Mouse (Mus musculus): ENCODE results near the gene Klhl22. TPM values are rescaled to one million over a fixed set of nuclear protein-coding genes. Genes with fewer than 3 reads are reported as not detected.
A peak's percentile ranks its signal among the peaks of the same experiment; 100 is the strongest.
"Not testable (repeated sequence)": the region's sequence is repeated elsewhere in the genome, so short reads cannot be mapped to it uniquely, and the experiment has no call there.

Gene Klhl22
- polyA plus RNA-seq, 1 experiment = 107 TPM

GRCm38 (mm10) chr16:17734872-17735271 is 24.5 kb upstream of the Klhl22 start:
- not testable (repeated sequence) for H3K36me3 ChIP-seq (ENCODE audit: control insufficient read depth, insufficient read depth); H3K4me2 ChIP-seq (ENCODE audit: low read depth); H3ac ChIP-seq (ENCODE audit: control insufficient read depth, insufficient read length); H3K27me3 ChIP-seq (ENCODE audit: control insufficient read depth, insufficient read depth, insufficient read length); H3K4me3 ChIP-seq; H3K79me2 ChIP-seq (ENCODE audit: control insufficient read depth, insufficient read depth)
- peak in 2 of 3 experiments; percentile 60 to 73 for TF ChIP-seq MYOD1 (IDR thresholded peaks at IDR 0.05; ENCODE audit: control insufficient read depth in 1 of 3, insufficient read length in 2 of 3, low read depth in 2 of 3)
- TF ChIP-seq MYOG (IDR thresholded peaks at IDR 0.05; ENCODE audit: control insufficient read depth in 1 of 3, insufficient read depth in 1 of 3, insufficient read length in 2 of 3, low read depth in 2 of 3) = peak in 2 of 3 experiments; percentile 60 to 74

- Histone ChIP-seq H3ac (ENCODE audit: control insufficient read depth, insufficient read length) (no peak overlapping the region), H3K27me3 (ENCODE audit: control insufficient read depth, insufficient read depth, insufficient read length) (no peaks in the 10 kb centered on the region), H3K4me2 (ENCODE audit: low read depth) (no peak overlapping the region), H3K79me2 (ENCODE audit: control insufficient read depth, insufficient read depth) (no peaks in the 10 kb centered on the region), H3K36me3 (ENCODE audit: control insufficient read depth, insufficient read depth) (no peaks in the 10 kb centered on the region), H3K4me3 (no peak overlapping the region)
- TF ChIP-seq CEBPB (IDR thresholded peaks at IDR 0.05; ENCODE audit: insufficient read depth, poor library complexity, severe bottlenecking) = no peak
- TF ChIP-seq MYOG (IDR thresholded peaks at IDR 0.05; ENCODE audit: control insufficient read depth in 1 of 3, insufficient read depth in 1 of 3, insufficient read length in 2 of 3, low read depth in 2 of 3) = peak in 2 of 3 experiments; percentile 22 to 58
- peak in 2 of 3 experiments; percentile 20 to 54 for TF ChIP-seq MYOD1 (IDR thresholded peaks at IDR 0.05; ENCODE audit: control insufficient read depth in 1 of 3, insufficient read length in 2 of 3, low read depth in 2 of 3)
These were observed 23.3 kb upstream of the Klhl22 start for GRCm38 (mm10) chr16:17736156-17736555.

GRCm38 (mm10) chr16:17740080-17740479 is 19.3 kb upstream of the Klhl22 start:
- H3K27me3 ChIP-seq (ENCODE audit: control insufficient read depth, insufficient read depth, insufficient read length) = no peaks in the 10 kb centered on the region
- H3K36me3 ChIP-seq (ENCODE audit: control insufficient read depth, insufficient read depth) = no peaks in the 10 kb centered on the region
- TF ChIP-seq POLR2A (IDR thresholded peaks at IDR 0.05; ENCODE audit: insufficient read length, low read depth) (no peak), POLR2AphosphoS2 (IDR thresholded peaks at IDR 0.05; ENCODE audit: insufficient read length, low read depth) (no peak), MYOD1 (IDR thresholded peaks at IDR 0.05; ENCODE audit: control insufficient read depth in 1 of 3, insufficient read length in 2 of 3, low read depth in 2 of 3) (peak in 2 of 3 experiments; percentile 46 to 50), CEBPB (IDR thresholded peaks at IDR 0.05; ENCODE audit: insufficient read depth, poor library complexity, severe bottlenecking) (0 out of 2 replicates have a peak, but pooled peaks have one; percentile 21), TCF3 (IDR thresholded peaks at IDR 0.05; ENCODE audit: insufficient read length, low read depth) (no peak), MYOG (IDR thresholded peaks at IDR 0.05; ENCODE audit: control insufficient read depth in 1 of 3, insufficient read depth in 1 of 3, insufficient read length in 2 of 3, low read depth in 2 of 3) (peak in 1 of 3 experiments; percentile 19), MAX (IDR thresholded peaks at IDR 0.05; ENCODE audit: low read depth) (no peak), SRF (IDR thresholded peaks at IDR 0.05; ENCODE audit: control insufficient read depth, insufficient read length, low read depth) (no peak), TCF12 (IDR thresholded peaks at IDR 0.05; ENCODE audit: insufficient read depth, poor library complexity, severe bottlenecking) (peak; percentile 39), REST (IDR thresholded peaks at IDR 0.05; ENCODE audit: insufficient read depth, insufficient read length) (no peak), USF1 (IDR thresholded peaks at IDR 0.05; ENCODE audit: low read depth) (peak; percentile 69), E2F4 (IDR thresholded peaks at IDR 0.05; ENCODE audit: insufficient read depth) (no peak)
- H3ac ChIP-seq (ENCODE audit: control insufficient read depth, insufficient read length) = no peak overlapping the region
- H3K4me2 ChIP-seq (ENCODE audit: low read depth) = peak overlapping the region; percentile 29
- no peaks in the 10 kb centered on the region for H3K79me2 ChIP-seq (ENCODE audit: control insufficient read depth, insufficient read depth)
- no peak overlapping the region for H3K4me3 ChIP-seq

- H3K27me3 ChIP-seq (ENCODE audit: control insufficient read depth, insufficient read depth, insufficient read length) = no peaks in the 10 kb centered on the region
- TF ChIP-seq TCF12 (IDR thresholded peaks at IDR 0.05; ENCODE audit: insufficient read depth, poor library complexity, severe bottlenecking) (no peak), SRF (IDR thresholded peaks at IDR 0.05; ENCODE audit: control insufficient read depth, insufficient read length, low read depth) (no peak)
- no peak overlapping the region for H3K4me2 ChIP-seq (ENCODE audit: low read depth)
- H3K36me3 ChIP-seq (ENCODE audit: control insufficient read depth, insufficient read depth) = no peaks in the 10 kb centered on the region
- no peak overlapping the region for H3K4me3 ChIP-seq
- no peak overlapping the region for H3ac ChIP-seq (ENCODE audit: control insufficient read depth, insufficient read length)
- H3K79me2 ChIP-seq (ENCODE audit: control insufficient read depth, insufficient read depth) = no peaks in the 10 kb centered on the region
These were observed 16.6 kb upstream of the Klhl22 start for GRCm38 (mm10) chr16:17742810-17743209.

GRCm38 (mm10) chr16:17743279-17743678 is 16.1 kb upstream of the Klhl22 start:
- Histone ChIP-seq H3ac (ENCODE audit: control insufficient read depth, insufficient read length) (no peak overlapping the region), H3K79me2 (ENCODE audit: control insufficient read depth, insufficient read depth) (no peaks in the 10 kb centered on the region), H3K36me3 (ENCODE audit: control insufficient read depth, insufficient read depth) (no peaks in the 10 kb centered on the region), H3K4me2 (ENCODE audit: low read depth) (no peak overlapping the region), H3K27me3 (ENCODE audit: control insufficient read depth, insufficient read depth, insufficient read length) (no peaks in the 10 kb centered on the region), H3K4me3 (no peak overlapping the region)
- TF ChIP-seq REST (IDR thresholded peaks at IDR 0.05; ENCODE audit: insufficient read depth, insufficient read length) (no peak), MYOG (IDR thresholded peaks at IDR 0.05; ENCODE audit: control insufficient read depth in 1 of 3, insufficient read depth in 1 of 3, insufficient read length in 2 of 3, low read depth in 2 of 3) (no peak), POLR2AphosphoS2 (IDR thresholded peaks at IDR 0.05; ENCODE audit: insufficient read length, low read depth) (no peak), TCF3 (IDR thresholded peaks at IDR 0.05; ENCODE audit: insufficient read length, low read depth) (no peak), CEBPB (IDR thresholded peaks at IDR 0.05; ENCODE audit: insufficient read depth, poor library complexity, severe bottlenecking) (no peak), MAX (IDR thresholded peaks at IDR 0.05; ENCODE audit: low read depth) (no peak), E2F4 (IDR thresholded peaks at IDR 0.05; ENCODE audit: insufficient read depth) (no peak), USF1 (IDR thresholded peaks at IDR 0.05; ENCODE audit: low read depth) (no peak), MYOD1 (IDR thresholded peaks at IDR 0.05; ENCODE audit: control insufficient read depth in 1 of 3, insufficient read length in 2 of 3, low read depth in 2 of 3) (no peak), TCF12 (IDR thresholded peaks at IDR 0.05; ENCODE audit: insufficient read depth, poor library complexity, severe bottlenecking) (no peak), POLR2A (IDR thresholded peaks at IDR 0.05; ENCODE audit: insufficient read length, low read depth) (no peak), SRF (IDR thresholded peaks at IDR 0.05; ENCODE audit: control insufficient read depth, insufficient read length, low read depth) (no peak)
